Mouse (Mus musculus) embryonic facial prominence, embryonic 13.5 days (tissue): Measurements from ENCODE around the gene Phgr1. TPM values are rescaled to one million over a fixed set of nuclear protein-coding genes. Genes with fewer than 3 reads are reported as not detected.

Source experiments
- ATAC-seq: fragments of 200-750 bp; cut with Nextera tagmentation; 2 replicates; pipeline ENCODE4 v1.8.0; 2017; ENCODE audit warnings: low read depth; ENCODE audit not compliant: insufficient number of reproducible peaks, insufficient read depth, low FRiP score, low TSS enrichment
- H3K27ac ChIP-seq: fragments of 300-500 bp; sonication (generic); 2 replicates; pipeline ENCODE4 v1.5.1; 2015; ENCODE audit warnings: moderate library complexity, mild to moderate bottlenecking, inconsistent platforms
- H3K27me3 ChIP-seq: fragments of 300-500 bp; sonication (generic); 2 replicates; pipeline ENCODE4 v1.6.1; 2015; ENCODE audit warnings: mild to moderate bottlenecking, inconsistent platforms
- H3K36me3 ChIP-seq: fragments of 300-500 bp; sonication (generic); 2 replicates; pipeline ENCODE4 v1.6.1; 2015; ENCODE audit warnings: mild to moderate bottlenecking, inconsistent platforms
- H3K4me1 ChIP-seq: fragments of 300-500 bp; sonication (generic); 2 replicates; pipeline ENCODE4 v1.6.1; 2015; ENCODE audit warnings: inconsistent platforms
- H3K4me2 ChIP-seq: fragments of 300-500 bp; sonication (generic); 2 replicates; pipeline ENCODE4 v1.6.1; 2015; ENCODE audit warnings: moderate library complexity, mild to moderate bottlenecking, inconsistent platforms
- H3K4me3 ChIP-seq: fragments of 300-500 bp; sonication (generic); 2 replicates; pipeline ENCODE4 v1.5.1; 2015; ENCODE audit warnings: mild to moderate bottlenecking, inconsistent platforms
- H3K9ac ChIP-seq: fragments of 300-500 bp; sonication (generic); 2 replicates; pipeline ENCODE4 v1.6.1; 2015; ENCODE audit warnings: mild to moderate bottlenecking, inconsistent platforms
- H3K9me3 ChIP-seq: fragments of 300-500 bp; sonication (generic); 2 replicates; pipeline ENCODE4 v1.6.1; 2016; ENCODE audit warnings: inconsistent platforms
- WGBS: fragments of 180-500 bp; shearing (Covaris S2); methylation state at CpG from one replicate; pipeline ENCODE4 v1.1.7; 2015; ENCODE audit warnings: mixed read lengths; 5-methylcytosine and 5-hydroxymethylcytosine counted together
- polyA plus RNA-seq: library from polyadenylated mRNA; unstranded; fragments of >200 nt; fragmentation: Nextera tagmentation; extraction: Ambion mirVana; gene quantifications from 2 replicates; pipeline ENCODE4 v1.2.1, GENCODE M21; 2015

Phgr1 gene
- polyA plus RNA-seq, 1 experiment from 2014 or later = not detected

DNA sequence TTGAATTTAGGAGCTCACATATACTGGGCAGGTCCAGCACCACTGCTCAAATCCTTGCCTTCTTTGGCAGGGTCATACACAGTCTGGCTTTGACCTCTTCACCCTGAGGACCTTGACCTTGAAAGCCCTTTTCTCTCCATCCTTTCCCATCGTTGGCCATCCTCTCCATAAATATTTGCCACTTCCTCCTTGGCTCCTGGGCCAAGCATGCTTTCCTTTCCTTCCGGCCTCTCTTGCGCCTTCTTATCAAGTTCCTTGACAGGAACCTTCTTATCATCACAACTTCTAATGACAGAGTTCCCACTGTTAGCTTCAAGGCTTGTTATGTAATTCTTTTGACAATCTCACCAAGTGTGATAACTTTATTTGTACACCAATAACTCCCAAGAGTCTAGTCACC is 32.6 kb downstream of the Phgr1 start:
- no peak overlapping the region for H3K4me2 ChIP-seq
- no peaks in the 10 kb centered on the region for H3K4me1 ChIP-seq
- no peaks in the 10 kb centered on the region for H3K36me3 ChIP-seq
- no peak overlapping the region for H3K4me3 ChIP-seq
- ATAC-seq = no peak
- H3K9me3 ChIP-seq = no peaks in the 10 kb centered on the region
- no peak overlapping the region for H3K27ac ChIP-seq
- H3K9ac ChIP-seq = no peak overlapping the region
- no peaks in the 10 kb centered on the region for H3K27me3 ChIP-seq
- WGBS = 61% methylated on average over 3 of the region's 3 CpGs

DNA sequence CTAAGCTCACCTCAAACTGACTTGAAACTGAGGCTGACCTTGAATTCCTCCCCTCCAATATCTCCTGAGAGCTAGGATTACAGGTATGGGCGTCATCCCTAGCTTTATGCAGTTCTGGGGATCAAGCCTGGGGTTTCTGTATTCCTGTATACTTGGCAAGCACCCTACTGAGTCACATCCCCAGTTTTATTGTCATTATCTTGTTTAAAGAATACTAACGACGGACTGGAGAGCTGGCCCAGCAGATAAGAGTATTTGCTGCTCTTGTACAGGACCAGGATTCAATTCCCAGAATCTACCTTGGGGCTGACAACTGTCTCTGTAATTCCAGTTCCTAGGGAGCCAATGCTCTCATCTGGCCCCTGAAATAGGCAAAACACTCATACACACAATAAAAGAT is 33.2 kb downstream of the Phgr1 start:
- Histone ChIP-seq H3K4me1 (no peaks in the 10 kb centered on the region), H3K4me2 (no peak overlapping the region), H3K4me3 (no peak overlapping the region), H3K27ac (no peak overlapping the region), H3K36me3 (no peaks in the 10 kb centered on the region), H3K27me3 (no peaks in the 10 kb centered on the region), H3K9me3 (no peaks in the 10 kb centered on the region), H3K9ac (no peak overlapping the region)
- WGBS = 49% methylated on average over 3 of the region's 3 CpGs
- ATAC-seq = no peak

- 61% methylated on average over 4 of the region's 4 CpGs for WGBS
- Histone ChIP-seq H3K4me1 (no peaks in the 10 kb centered on the region), H3K9ac (no peak overlapping the region), H3K9me3 (no peaks in the 10 kb centered on the region), H3K4me3 (no peak overlapping the region), H3K27me3 (no peaks in the 10 kb centered on the region), H3K36me3 (no peaks in the 10 kb centered on the region), H3K27ac (no peak overlapping the region), H3K4me2 (no peak overlapping the region)
- ATAC-seq = no peak
These were observed 34.3 kb downstream of the Phgr1 start for GRCm38 (mm10) chr2:118806860-118807259.

DNA sequence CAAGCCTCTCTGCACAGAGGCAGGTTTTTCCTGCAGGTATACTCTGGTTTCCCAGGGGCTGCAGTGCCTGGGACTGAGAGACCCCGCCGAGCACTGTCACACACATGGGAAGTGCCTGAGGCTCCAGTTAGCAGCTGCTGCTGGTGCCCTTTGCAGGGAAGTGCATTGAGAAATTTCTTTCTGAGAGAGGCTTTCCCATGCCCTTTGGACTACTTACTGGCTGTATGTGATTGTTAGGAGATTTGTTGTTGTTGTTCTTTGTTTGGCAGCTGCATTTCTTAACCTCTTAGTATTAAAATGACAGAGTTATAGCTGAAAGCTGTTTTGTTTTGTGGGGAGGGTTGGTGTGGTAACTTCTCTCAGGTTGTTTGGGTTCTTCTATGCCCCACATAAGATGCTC is 38.3 kb downstream of the Phgr1 start:
- no peak for ATAC-seq
- 5% methylated on average over 2 of the region's 2 CpGs for WGBS

DNA sequence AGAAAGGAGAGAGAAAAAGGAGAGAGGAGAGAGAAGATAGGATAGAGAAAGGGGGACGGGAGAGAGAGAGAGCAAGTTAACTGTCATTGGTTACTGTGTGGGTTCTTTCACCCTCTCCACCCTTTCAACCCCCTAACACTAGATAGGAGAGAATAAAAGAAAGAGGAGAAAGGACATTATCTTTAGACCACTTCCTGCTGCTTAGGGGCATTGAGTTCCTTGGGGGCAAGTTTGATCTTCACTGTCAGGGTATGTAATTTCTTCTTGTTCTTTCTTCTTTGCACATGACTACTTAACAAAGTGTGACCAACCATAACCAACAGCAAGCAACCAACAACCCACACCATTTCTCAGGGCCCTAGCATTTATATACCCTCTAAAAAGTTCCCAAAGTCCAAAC is 40.2 kb downstream of the Phgr1 start:
- Histone ChIP-seq H3K9ac (no peak overlapping the region), H3K9me3 (no peaks in the 10 kb centered on the region), H3K4me1 (peaks cover 16% of the 10 kb centered on the region), H3K4me3 (no peak overlapping the region), H3K36me3 (peaks cover 10% of the 10 kb centered on the region), H3K27ac (no peak overlapping the region), H3K27me3 (no peaks in the 10 kb centered on the region), H3K4me2 (no peak overlapping the region)
- ATAC-seq = no peak
- 75% methylated on average over 1 of the region's 1 CpGs for WGBS

More for the DNA sequence above, 38.3 kb downstream of the Phgr1 start:
- Histone ChIP-seq H3K36me3 (no peaks in the 10 kb centered on the region), H3K27me3 (no peaks in the 10 kb centered on the region), H3K27ac (no peak overlapping the region), H3K4me1 (peaks cover 15% of the 10 kb centered on the region), H3K9ac (no peak overlapping the region), H3K4me3 (no peak overlapping the region), H3K4me2 (no peak overlapping the region), H3K9me3 (no peaks in the 10 kb centered on the region)

- Histone ChIP-seq H3K9ac (peak within 1 kb of the TSS; percentile 83), H3K4me1 (peaks cover 16% of the 10 kb centered on the region), H3K9me3 (no peaks in the 10 kb centered on the region), H3K27me3 (no peaks in the 10 kb centered on the region), H3K36me3 (peaks cover 25% of the 10 kb centered on the region), H3K4me2 (peak within 1 kb of the TSS; percentile 75), H3K27ac (peak within 1 kb of the TSS; percentile 61), H3K4me3 (peak within 1 kb of the TSS; percentile 82)
- WGBS = under 1% methylated on average over 49 of the region's 49 CpGs
- peak; percentile 87 for ATAC-seq
These were observed 41.6 kb downstream of the Phgr1 start, which contains the start of gene Knstrn for GRCm38 (mm10) chr2:118813981-118814836. Knstrn (plus strand) TSS chr2:118814003.

- Histone ChIP-seq H3K9ac (no peak overlapping the region), H3K9me3 (0 out of 2 replicates have a peak, but pooled peaks cover 4% of the 10 kb centered on the region), H3K4me1 (no peaks in the 10 kb centered on the region), H3K4me3 (no peak overlapping the region), H3K36me3 (peaks cover 70% of the 10 kb centered on the region), H3K27ac (no peak overlapping the region), H3K4me2 (no peak overlapping the region), H3K27me3 (no peaks in the 10 kb centered on the region)
- WGBS = 92% methylated on average over 5 of the region's 5 CpGs
- ATAC-seq = no peak
These were observed 50.2 kb downstream of the Phgr1 start for GRCm38 (mm10) chr2:118822800-118823199.

DNA sequence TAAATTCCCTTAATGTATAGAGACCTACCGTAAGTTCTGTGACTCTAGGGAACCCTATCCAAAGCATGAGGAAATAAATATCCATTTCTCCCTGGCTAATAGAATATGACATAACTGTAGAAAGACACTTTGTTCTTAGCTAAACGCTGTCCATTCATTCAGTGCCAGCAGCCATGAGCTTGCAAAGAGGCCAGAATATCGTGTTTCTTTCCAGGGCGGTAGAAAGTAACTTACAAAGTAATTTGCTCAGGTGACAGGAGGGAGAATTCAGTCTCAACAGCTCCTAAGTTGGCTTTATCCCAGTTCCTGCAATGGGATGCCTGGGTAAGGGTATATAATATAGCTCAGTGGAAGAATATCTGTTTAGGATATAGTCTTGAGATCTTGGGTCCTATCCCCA is 51.8 kb downstream of the Phgr1 start:
- H3K27me3 ChIP-seq = no peaks in the 10 kb centered on the region
- H3K4me3 ChIP-seq = no peak overlapping the region
- peaks cover 67% of the 10 kb centered on the region for H3K36me3 ChIP-seq
- H3K9me3 ChIP-seq = 0 out of 2 replicates have a peak, but pooled peaks cover 4% of the 10 kb centered on the region
- H3K27ac ChIP-seq = no peak overlapping the region
- ATAC-seq = no peak
- H3K4me1 ChIP-seq = no peaks in the 10 kb centered on the region
- no peak overlapping the region for H3K9ac ChIP-seq
- H3K4me2 ChIP-seq = no peak overlapping the region
- 85% methylated on average over 4 of the region's 4 CpGs for WGBS

Other genes with a start within 250 kb of the Phgr1 start
- 4.1 and 4.3 TPM in 2 replicates for gene Bmf, start 223.1 kb upstream of the Phgr1 start, polyA plus RNA-seq
- 78.0 and 79.2 TPM in 2 replicates for gene Bub1b, start 174.6 kb upstream of the Phgr1 start, polyA plus RNA-seq
- 2.2 and 2.7 TPM in 2 replicates for gene Pak6, start 109.5 kb upstream of the Phgr1 start, polyA plus RNA-seq
- gene Ankrd63, start 68.8 kb upstream of the Phgr1 start, polyA plus RNA-seq = 0.07 TPM in 1 of 2 replicates, not detected in the other
- 0.47 and 0.55 TPM in 2 replicates for gene Plcb2, start 44.3 kb upstream of the Phgr1 start, polyA plus RNA-seq
- 12.7 and 13.1 TPM in 2 replicates for gene Inafm2, start 27.0 kb upstream of the Phgr1 start, polyA plus RNA-seq
- 0.83 and 0.91 TPM in 2 replicates for gene Ccdc9b, start 10.1 kb upstream of the Phgr1 start, polyA plus RNA-seq
- gene Disp2, start 7.0 kb downstream of the Phgr1 start, polyA plus RNA-seq = 0.34 and 0.51 TPM in 2 replicates
- 99.6 and 115 TPM in 2 replicates for gene Knstrn, start 41.2 kb downstream of the Phgr1 start, polyA plus RNA-seq
- gene Ivd, start 89.2 kb downstream of the Phgr1 start, polyA plus RNA-seq = 84.8 and 86.6 TPM in 2 replicates
- gene Bahd1, start 127.6 kb downstream of the Phgr1 start, polyA plus RNA-seq = 4.0 and 4.1 TPM in 2 replicates
- gene Chst14, start 153.7 kb downstream of the Phgr1 start, polyA plus RNA-seq = 48.8 and 54.9 TPM in 2 replicates